Mouse (Mus musculus) embryo, embryonic 10 days (tissue): ENCODE measurements around the gene Zfp687.

ENCODE experiments used
- DNase-seq: peaks from one replicate; pipeline ENCODE4 v3.0.0-alpha.2; 2015; ENCODE audit warnings: low spot score

Zfp687 gene

DNA sequence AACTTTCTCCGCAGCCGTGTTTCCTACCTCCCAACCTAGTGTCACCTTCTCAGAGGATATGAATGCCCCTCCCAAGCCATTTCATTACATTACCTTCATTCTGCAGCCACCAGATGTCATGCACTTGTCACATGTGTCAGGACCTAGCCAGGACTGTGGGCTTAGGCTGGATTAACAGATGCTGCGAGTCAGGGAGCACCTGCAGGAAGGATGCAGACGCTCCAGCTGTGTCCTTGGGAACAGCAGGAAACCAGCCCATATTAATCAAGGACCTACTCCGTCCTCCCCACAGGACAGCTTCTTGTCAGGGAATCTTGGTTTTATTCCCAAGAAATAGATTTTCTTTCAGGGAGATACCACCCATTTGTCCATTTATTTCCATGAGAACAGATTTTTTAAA lies 54.9 kb downstream of the Zfp687 start:
- DNase-seq = no peak

GRCm38 (mm10) chr3:94959871-94960270 lies 55.4 kb downstream of the Zfp687 start:
- no peak for DNase-seq

DNA sequence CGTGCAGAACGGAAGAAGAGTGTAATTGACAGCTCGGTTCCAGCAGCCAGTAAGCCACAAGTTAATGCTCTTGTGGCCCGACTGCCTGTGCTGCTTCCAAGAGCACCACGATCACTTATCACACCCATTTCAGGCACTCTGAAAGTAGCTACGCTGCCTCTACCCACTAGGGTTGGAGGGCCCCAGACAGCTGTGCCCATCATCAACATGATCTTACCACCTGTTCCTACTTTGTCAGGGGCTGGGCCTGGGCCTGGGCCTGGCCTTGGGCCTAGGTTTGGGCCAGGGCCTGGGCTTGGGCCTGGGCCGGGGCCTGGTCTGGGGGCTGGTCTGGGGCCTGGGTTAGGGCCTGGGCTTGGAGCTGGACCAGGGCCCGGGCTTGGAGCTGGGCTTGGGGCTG lies 57.0 kb downstream of the Zfp687 start:
- DNase-seq = no peak
